In the genomic region with DNA sequence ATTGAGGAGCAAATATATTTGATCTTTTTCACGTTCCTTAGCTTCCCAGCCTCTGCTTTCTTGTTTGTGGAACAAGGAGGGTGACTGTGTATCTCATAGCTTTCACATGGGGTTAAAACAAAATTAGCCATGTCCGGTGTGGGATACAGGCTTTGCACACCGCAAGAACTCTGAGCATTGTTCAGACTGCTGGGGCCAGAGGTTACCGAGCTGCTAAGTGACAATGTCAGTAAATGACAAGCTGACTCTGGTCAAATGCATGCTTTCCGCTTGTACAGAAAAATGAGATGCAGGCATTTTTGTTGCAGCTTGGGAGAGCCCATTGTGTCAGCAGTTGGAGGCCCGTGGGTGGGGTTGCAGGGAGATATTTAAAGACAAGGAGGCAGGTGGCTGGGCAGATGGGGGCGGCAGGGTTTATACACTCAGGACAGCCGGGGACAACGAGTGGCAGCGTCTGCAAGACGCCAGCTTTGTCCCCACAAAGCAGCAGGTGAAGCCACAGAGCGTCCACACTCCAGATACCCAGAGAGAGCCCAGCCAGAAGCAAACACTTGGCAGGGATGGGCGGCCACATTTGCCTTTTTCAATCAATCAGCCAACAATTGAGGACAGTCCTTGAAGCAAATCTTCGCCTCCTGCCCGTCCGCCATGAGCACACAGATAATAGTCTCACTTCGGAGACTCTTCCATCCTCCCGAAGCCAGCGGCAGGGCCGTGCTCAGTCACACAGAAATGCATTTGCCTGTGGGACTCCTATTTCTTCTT, we compare ENCODE assay signal across 8 mouse cellular contexts. TPM values are rescaled to one million over a fixed set of nuclear protein-coding genes. Genes with fewer than 3 reads are reported as not detected.
DNase-seq lines count a peak whose midpoint lies in the region; ATAC-seq and TF ChIP-seq lines count a peak whose summit lies in the region.

No protein-coding gene starts in this region.

- TF ChIP-seq EP300 in CH12.LX (IDR thresholded peaks at IDR 0.05; ENCODE audit: low read length), result no peak
- TF ChIP-seq EP300 in lung, postnatal 0 days (IDR thresholded peaks at IDR 0.05), result no peak

- dilution Hi-C loops in CH12.LX (cut with MboI; ENCODE audit: extremely low pct_ligation_motif_present, extremely low pct_unique_long_range_greater_than_20kb, low sequenced_read_pairs), result no loop called here

- H3K27ac ChIP-seq in CH12.LX (ENCODE audit: insufficient read depth, low read depth), result peak overlapping the region; percentile 67
- H3K27ac ChIP-seq in hindbrain, embryonic 12.5 days, result peak overlapping the region; percentile 14
- 0 out of 2 replicates have a peak overlapping the region, but pooled peaks have one; percentile 8 for H3K27ac ChIP-seq in limb, embryonic 14.5 days (replicated peaks; ENCODE audit: low read depth, low read length)
- H3K27ac ChIP-seq in lung, postnatal 0 days (ENCODE audit: low read length), result no peak overlapping the region

- H3K9ac ChIP-seq in CH12.LX (ENCODE audit: insufficient read depth, low read depth), result peak overlapping the region; percentile 27
- H3K9ac ChIP-seq in hindbrain, embryonic 12.5 days, result no peak overlapping the region
- H3K9ac ChIP-seq in limb, embryonic 14.5 days (ENCODE audit: low read depth, low read length, severe bottlenecking), result no peak overlapping the region
- no peak overlapping the region for H3K9ac ChIP-seq in lung, postnatal 0 days (replicated peaks; ENCODE audit: low read depth)

- no peak; the same call in 1 of the 2 replicates for TF ChIP-seq RAD21 in CH12.LX (IDR thresholded peaks at IDR 0.05; ENCODE audit: low read depth, low read length)

- peak overlapping the region; percentile 45 for H3K4me2 ChIP-seq in CH12.LX (ENCODE audit: insufficient read depth, low read depth, poor library complexity, severe bottlenecking)
- peak overlapping the region; percentile 39 for H3K4me2 ChIP-seq in hindbrain, embryonic 12.5 days (replicated peaks)
- H3K4me2 ChIP-seq in limb, embryonic 14.5 days (replicated peaks; ENCODE audit: low read depth, low read length, severe bottlenecking), result no peak overlapping the region
- H3K4me2 ChIP-seq in lung, postnatal 0 days (replicated peaks; ENCODE audit: low read depth, low read length), result no peak overlapping the region

- TF ChIP-seq CTCF in CH12.LX (conservative IDR thresholded peaks at IDR 0.05 in 1 of 2, IDR thresholded peaks at IDR 0.05 in 1 of 2; ENCODE audit: low read depth in 2 of 2, low read length in 2 of 2), result no peak
- no peak for TF ChIP-seq CTCF in lung, postnatal 0 days (IDR thresholded peaks at IDR 0.05)

- H3K4me3 ChIP-seq in CH12.LX (replicated peaks in 1 of 3; ENCODE audit: low read depth in 2 of 3, low read length in 2 of 3, poor library complexity in 1 of 3), result peak overlapping the region in 1 of 3 experiments; percentile 35
- 0 out of 2 replicates have a peak overlapping the region, but pooled peaks have one; percentile 2 for H3K4me3 ChIP-seq in hindbrain, embryonic 12.5 days
- H3K4me3 ChIP-seq in limb, embryonic 14.5 days (replicated peaks; ENCODE audit: low read length), result no peak overlapping the region
- no peak overlapping the region for H3K4me3 ChIP-seq in lung, postnatal 0 days (ENCODE audit: low read depth, low read length)

- whole genome bisulfite sequencing in hindbrain, embryonic 12.5 days, result 14% methylated on average over 20 of the region's 20 CpGs
- WGBS in limb, embryonic 14.5 days, result 74% methylated on average over 20 of the region's 20 CpGs
- WGBS in lung, postnatal 0 days, result 42% methylated on average over 20 of the region's 20 CpGs

- no peaks in the 10 kb centered on the region for H3K36me3 ChIP-seq in CH12.LX (replicated peaks in 1 of 2; ENCODE audit: control insufficient read depth in 1 of 2, insufficient read depth in 1 of 2, low read length in 1 of 2)
- no peaks in the 10 kb centered on the region for H3K36me3 ChIP-seq in hindbrain, embryonic 12.5 days
- no peaks in the 10 kb centered on the region for H3K36me3 ChIP-seq in limb, embryonic 14.5 days (ENCODE audit: control insufficient read depth, insufficient read depth, low read length)
- H3K36me3 ChIP-seq in lung, postnatal 0 days (ENCODE audit: insufficient read depth, low read length), result no peaks in the 10 kb centered on the region

- DNase-seq in CH12.LX (ENCODE audit: extremely low read depth), result peak; percentile 49
- peak; percentile 70 to 77 for DNase-seq in cerebellum, postnatal 25 days
- DNase-seq in limb, embryonic 14.5 days (ENCODE audit: low spot score), result peak; percentile 13
- peak; percentile 26 for DNase-seq in right cerebral cortex, postnatal 4 days
- DNase-seq in lung, postnatal 0 days (ENCODE audit: low spot score), result no peak
- no peak for DNase-seq in lung, adult 18-20 months
- DNase-seq in yolk sac, embryonic 10.5 days (ENCODE audit: low spot score), result no peak

- no peaks in the 10 kb centered on the region for H3K79me2 ChIP-seq in CH12.LX (replicated peaks; ENCODE audit: control insufficient read depth, extremely low read depth, insufficient read depth, poor library complexity, severe bottlenecking)

- H3K9me3 ChIP-seq in CH12.LX (replicated peaks; ENCODE audit: low read length), result no peaks in the 10 kb centered on the region
- H3K9me3 ChIP-seq in hindbrain, embryonic 12.5 days (replicated peaks), result no peaks in the 10 kb centered on the region
- no peaks in the 10 kb centered on the region for H3K9me3 ChIP-seq in limb, embryonic 14.5 days (ENCODE audit: control insufficient read depth, low read length)
- no peaks in the 10 kb centered on the region for H3K9me3 ChIP-seq in lung, postnatal 0 days (ENCODE audit: low read length)

- peak; percentile 91 for ATAC-seq in hindbrain, embryonic 12.5 days (ENCODE audit: low FRiP score)
- peak; percentile 73 for ATAC-seq in limb, embryonic 14.5 days (ENCODE audit: low FRiP score, low read depth)
- ATAC-seq in lung, postnatal 0 days, result no peak

- no peaks in the 10 kb centered on the region for H3K27me3 ChIP-seq in CH12.LX (replicated peaks)
- no peaks in the 10 kb centered on the region for H3K27me3 ChIP-seq in hindbrain, embryonic 12.5 days
- no peaks in the 10 kb centered on the region for H3K27me3 ChIP-seq in limb, embryonic 14.5 days (ENCODE audit: control insufficient read depth, insufficient read depth, low read length)
- no peaks in the 10 kb centered on the region for H3K27me3 ChIP-seq in lung, postnatal 0 days (replicated peaks; ENCODE audit: insufficient read depth, low read length)

- H3K4me1 ChIP-seq in CH12.LX (ENCODE audit: control insufficient read depth in 1 of 2, insufficient read depth in 2 of 2), result peaks cover 8 to 52% of the 10 kb centered on the region in 2 experiments
- peaks cover 21% of the 10 kb centered on the region for H3K4me1 ChIP-seq in hindbrain, embryonic 12.5 days
- H3K4me1 ChIP-seq in limb, embryonic 14.5 days (ENCODE audit: control insufficient read depth, insufficient read depth, low read length), result peaks cover 5% of the 10 kb centered on the region
- H3K4me1 ChIP-seq in lung, postnatal 0 days (ENCODE audit: insufficient read depth, low read depth, low read length), result no peaks in the 10 kb centered on the region

- in situ Hi-C loops in CH12.LX (cut with MboI; ENCODE audit: low pct_ligation_motif_present, low pct_unique_long_range_greater_than_20kb, low sequenced_read_pairs), result loop anchor here (10.0 kb wide), 1 partner anchor 121 kb away; no protein-coding TSS in a partner anchor

- TF ChIP-seq POLR2A in CH12.LX (IDR thresholded peaks at IDR 0.05; ENCODE audit: low read depth, low read length), result peak; percentile 44; the same call in 1 of the 2 replicates
- TF ChIP-seq POLR2A in limb, embryonic 14.5 days (IDR thresholded peaks at IDR 0.05; ENCODE audit: borderline replicate concordance, extremely low read depth, insufficient read depth, insufficient read length), result no peak

TF ChIP-seq in CH12.LX, 34 proteins besides CTCF, POLR2A, EP300 and RAD21 (continues in another document):
- TF ChIP-seq GABPA (IDR thresholded peaks at IDR 0.05; ENCODE audit: insufficient replicate concordance, low read depth, low read length), result no peak
- no peak for TF ChIP-seq JUND (conservative IDR thresholded peaks at IDR 0.05; ENCODE audit: low read depth, low read length)
- TF ChIP-seq NRF1 (IDR thresholded peaks at IDR 0.05; ENCODE audit: low read depth, low read length), result no peak
- TF ChIP-seq ZC3H11A (IDR thresholded peaks at IDR 0.05; ENCODE audit: low read depth, low read length), result no peak
- TF ChIP-seq JUN (IDR thresholded peaks at IDR 0.05; ENCODE audit: insufficient read depth, low read depth, low read length), result no peak
- 0 out of 2 replicates have a peak, but pooled peaks have one; percentile 58 for TF ChIP-seq TBP (conservative IDR thresholded peaks at IDR 0.05; ENCODE audit: low read depth, low read length)
- TF ChIP-seq CHD1 (IDR thresholded peaks at IDR 0.05; ENCODE audit: low read depth, low read length), result no peak
- TF ChIP-seq SMC3 (IDR thresholded peaks at IDR 0.05; ENCODE audit: low read depth, low read length), result no peak; the same call in 1 of the 2 replicates
- peak; percentile 39; the same call in 1 of the 2 replicates for TF ChIP-seq ETS1 (conservative IDR thresholded peaks at IDR 0.05; ENCODE audit: low read depth, low read length)
- no peak for TF ChIP-seq MAFK (IDR thresholded peaks at IDR 0.05; ENCODE audit: insufficient replicate concordance, low read length)
- no peak for TF ChIP-seq POLR2AphosphoS2 (IDR thresholded peaks at IDR 0.05; ENCODE audit: low read depth, low read length)
- no peak for TF ChIP-seq ZKSCAN1 (IDR thresholded peaks at IDR 0.05; ENCODE audit: borderline replicate concordance, low read depth, low read length)
- no peak for TF ChIP-seq CHD2 (IDR thresholded peaks at IDR 0.05; ENCODE audit: low read length)
- no peak for TF ChIP-seq UBTF (IDR thresholded peaks at IDR 0.05; ENCODE audit: low read depth, low read length)
- peak; percentile 27; the same call in 1 of the 2 replicates for TF ChIP-seq MXI1 (IDR thresholded peaks at IDR 0.05; ENCODE audit: low read depth, low read length)
- TF ChIP-seq PAX5 (IDR thresholded peaks at IDR 0.05; ENCODE audit: low read length), result no peak
- peak; percentile 10; the same call in 1 of the 2 replicates for TF ChIP-seq MAX (IDR thresholded peaks at IDR 0.05; ENCODE audit: low read length)
- TF ChIP-seq IRF4 (IDR thresholded peaks at IDR 0.05; ENCODE audit: low read depth, low read length), result 0 out of 2 replicates have a peak, but pooled peaks have one; percentile 5
- peak; percentile 46 for TF ChIP-seq NELFE (IDR thresholded peaks at IDR 0.05; ENCODE audit: low read depth, low read length)
- TF ChIP-seq ELF1 (IDR thresholded peaks at IDR 0.05; ENCODE audit: low read depth, low read length), result no peak

RNA-seq across cellular contexts. Expression of a gene that starts 59.5 kb away (rescaled TPM):
- total RNA-seq in CH12.LX (2012; rRNA removed) (34.4 and 40.5 TPM in 2 replicates), CH12.LX (2014; rRNA removed) (62.8 and 65.0 TPM in 2 replicates)
- polyA plus RNA-seq in CH12.LX (2012; ENCODE audit: insufficient read length, low read depth), result 58.3 and 61.3 TPM in 2 replicates
- 58.8 and 64.3 TPM in 2 replicates for polyA plus RNA-seq in hindbrain, embryonic 12.5 days (2016; fragmentation: Nextera tagmentation; extraction: Ambion mirVana)
- 57.3 and 60.8 TPM in 2 replicates for polyA plus RNA-seq in limb, embryonic 14.5 days (2012; rRNA removed)
- 49.7 and 52.6 TPM in 2 replicates for polyA plus RNA-seq in limb, embryonic 14.5 days (2014; fragmentation: Nextera tagmentation; extraction: Ambion mirVana)
- polyA plus RNA-seq in lung, postnatal 0 days (2015; fragmentation: Nextera tagmentation; extraction: Ambion mirVana), result 22.7 and 22.9 TPM in 2 replicates

Comparison
In these comparisons a context has a peak if more than half of its experiments do, and no peak if none do; other contexts are left out.
1. DNase-seq: peak in CH12.LX (single experiment), cerebellum, postnatal 25 days (2 of 2), limb, embryonic 14.5 days (single experiment) and right cerebral cortex, postnatal 4 days (single experiment); none in lung, postnatal 0 days (single experiment), lung, adult 18-20 months (0 of 2) and yolk sac, embryonic 10.5 days (single experiment).
2. H3K4me2 ChIP-seq: peak in CH12.LX (single experiment) and hindbrain, embryonic 12.5 days (single experiment); none in limb, embryonic 14.5 days (single experiment) and lung, postnatal 0 days (single experiment).